Mouse (Mus musculus): ENCODE results near the gene Abhd5. TPM values are rescaled to one million over a fixed set of nuclear protein-coding genes. Genes with fewer than 3 reads are reported as not detected.

Abhd5 gene
- polyA plus RNA-seq, 1 experiment from 2014 or later: 50.8 TPM

DNA sequence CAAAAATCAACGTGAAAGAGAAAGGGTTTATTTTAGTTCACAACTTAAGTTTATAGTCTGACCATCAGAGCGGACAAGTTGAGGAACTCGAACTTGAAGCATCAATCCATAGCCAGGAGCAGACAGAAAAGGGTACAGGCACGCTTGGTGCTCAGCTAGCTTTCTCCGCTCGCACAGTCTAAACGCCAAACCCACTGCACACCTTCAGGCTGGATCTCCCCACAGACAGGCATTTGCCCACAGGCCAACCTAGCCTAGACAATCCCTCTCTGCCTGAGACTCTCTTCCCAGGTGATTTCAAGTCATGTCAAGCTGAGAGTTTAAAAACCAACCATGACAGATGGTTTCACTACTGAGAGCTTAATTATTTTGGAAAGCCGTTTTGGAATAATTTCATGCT lies 6.8 kb upstream of the Abhd5 start:
- H3K9ac ChIP-seq (ENCODE audit: low read depth, low read length): no peak overlapping the region
- no peaks in the 10 kb centered on the region for H3K27me3 ChIP-seq (replicated peaks; ENCODE audit: control insufficient read depth, insufficient read depth, low read length)
- ATAC-seq: no peak
- no peaks in the 10 kb centered on the region for H3K9me3 ChIP-seq (ENCODE audit: control insufficient read depth)
- H3K4me2 ChIP-seq (replicated peaks; ENCODE audit: low read depth): no peak overlapping the region
- 86% methylated on average over 8 of the region's 8 CpGs for WGBS
- H3K4me1 ChIP-seq (replicated peaks; ENCODE audit: control insufficient read depth, insufficient read depth, low read length): no peaks in the 10 kb centered on the region
- TF ChIP-seq CTCF (IDR thresholded peaks at IDR 0.05; ENCODE audit: low read depth): no peak
- H3K27ac ChIP-seq (ENCODE audit: low read depth, low read length): no peak overlapping the region
- no peaks in the 10 kb centered on the region for H3K36me3 ChIP-seq (ENCODE audit: control insufficient read depth, insufficient read depth)
- H3K4me3 ChIP-seq (ENCODE audit: low read depth, low read length): no peak overlapping the region

DNA sequence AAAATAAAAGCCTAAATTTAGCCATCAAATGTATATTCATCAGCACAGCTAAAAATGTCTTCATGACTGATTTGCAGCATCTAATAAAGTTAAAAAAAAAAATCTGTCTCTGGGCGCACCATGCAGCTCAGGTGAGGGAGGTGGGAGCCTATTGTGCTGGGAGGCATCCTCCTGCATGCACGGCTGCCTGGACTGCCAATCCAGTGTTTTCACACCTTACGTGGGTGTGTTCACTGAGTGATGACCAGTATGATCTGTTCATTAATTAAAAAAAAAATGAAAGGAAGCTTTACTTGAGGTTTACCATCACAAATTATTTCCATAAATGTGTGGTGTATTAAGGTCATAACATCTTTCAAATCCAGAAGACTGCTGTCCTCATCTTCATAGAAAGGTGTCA lies 6.1 kb upstream of the Abhd5 start:
- H3K4me3 ChIP-seq (ENCODE audit: low read depth, low read length): no peak overlapping the region
- no peak for TF ChIP-seq CTCF (IDR thresholded peaks at IDR 0.05; ENCODE audit: low read depth)
- no peak overlapping the region for H3K27ac ChIP-seq (ENCODE audit: low read depth, low read length)
- H3K36me3 ChIP-seq (ENCODE audit: control insufficient read depth, insufficient read depth): no peaks in the 10 kb centered on the region
- H3K27me3 ChIP-seq (replicated peaks; ENCODE audit: control insufficient read depth, insufficient read depth, low read length): no peaks in the 10 kb centered on the region
- H3K9me3 ChIP-seq (ENCODE audit: control insufficient read depth): no peaks in the 10 kb centered on the region
- no peak for ATAC-seq
- 80% methylated on average over 3 of the region's 3 CpGs for whole genome bisulfite sequencing
- no peak overlapping the region for H3K9ac ChIP-seq (ENCODE audit: low read depth, low read length)
- no peaks in the 10 kb centered on the region for H3K4me1 ChIP-seq (replicated peaks; ENCODE audit: control insufficient read depth, insufficient read depth, low read length)
- H3K4me2 ChIP-seq (replicated peaks; ENCODE audit: low read depth): no peak overlapping the region

GRCm38 (mm10) chr9:122346059-122346458 lies 5.3 kb upstream of the Abhd5 start:
- H3K36me3 ChIP-seq (ENCODE audit: control insufficient read depth, insufficient read depth): no peaks in the 10 kb centered on the region
- H3K9me3 ChIP-seq (ENCODE audit: control insufficient read depth): no peaks in the 10 kb centered on the region
- no peak for TF ChIP-seq CTCF (IDR thresholded peaks at IDR 0.05; ENCODE audit: low read depth)
- no peak overlapping the region for H3K4me2 ChIP-seq (replicated peaks; ENCODE audit: low read depth)
- H3K4me3 ChIP-seq (ENCODE audit: low read depth, low read length): no peak overlapping the region
- no peak overlapping the region for H3K9ac ChIP-seq (ENCODE audit: low read depth, low read length)
- no peak for ATAC-seq
- H3K27ac ChIP-seq (ENCODE audit: low read depth, low read length): no peak overlapping the region
- H3K4me1 ChIP-seq (replicated peaks; ENCODE audit: control insufficient read depth, insufficient read depth, low read length): 0 out of 2 replicates have a peak, but pooled peaks cover 1% of the 10 kb centered on the region
- no peaks in the 10 kb centered on the region for H3K27me3 ChIP-seq (replicated peaks; ENCODE audit: control insufficient read depth, insufficient read depth, low read length)
- 80% methylated on average over 5 of the region's 5 CpGs for WGBS

GRCm38 (mm10) chr9:122347882-122348281 lies 3.5 kb upstream of the Abhd5 start:
- H3K27me3 ChIP-seq (replicated peaks; ENCODE audit: control insufficient read depth, insufficient read depth, low read length): no peaks in the 10 kb centered on the region
- ATAC-seq: no peak
- H3K9ac ChIP-seq (ENCODE audit: low read depth, low read length): no peak overlapping the region
- no peak overlapping the region for H3K4me2 ChIP-seq (replicated peaks; ENCODE audit: low read depth)
- WGBS: 77% methylated on average over 1 of the region's 1 CpGs
- H3K4me1 ChIP-seq (replicated peaks; ENCODE audit: control insufficient read depth, insufficient read depth, low read length): 0 out of 2 replicates have a peak, but pooled peaks cover 2% of the 10 kb centered on the region
- H3K9me3 ChIP-seq (ENCODE audit: control insufficient read depth): no peaks in the 10 kb centered on the region
- H3K4me3 ChIP-seq (ENCODE audit: low read depth, low read length): no peak overlapping the region
- no peak overlapping the region for H3K27ac ChIP-seq (ENCODE audit: low read depth, low read length)
- H3K36me3 ChIP-seq (ENCODE audit: control insufficient read depth, insufficient read depth): no peaks in the 10 kb centered on the region
- no peak for TF ChIP-seq CTCF (IDR thresholded peaks at IDR 0.05; ENCODE audit: low read depth)

GRCm38 (mm10) chr9:122349286-122349685 lies 2.1 kb upstream of the Abhd5 start:
- 0 out of 2 replicates have a peak, but pooled peaks cover 2% of the 10 kb centered on the region for H3K4me1 ChIP-seq (replicated peaks; ENCODE audit: control insufficient read depth, insufficient read depth, low read length)
- no peak overlapping the region for H3K9ac ChIP-seq (ENCODE audit: low read depth, low read length)
- no peak for TF ChIP-seq CTCF (IDR thresholded peaks at IDR 0.05; ENCODE audit: low read depth)
- 84% methylated on average over 4 of the region's 4 CpGs for WGBS
- H3K4me3 ChIP-seq (ENCODE audit: low read depth, low read length): no peak overlapping the region
- no peaks in the 10 kb centered on the region for H3K9me3 ChIP-seq (ENCODE audit: control insufficient read depth)
- no peak for ATAC-seq
- H3K27me3 ChIP-seq (replicated peaks; ENCODE audit: control insufficient read depth, insufficient read depth, low read length): no peaks in the 10 kb centered on the region
- H3K27ac ChIP-seq (ENCODE audit: low read depth, low read length): no peak overlapping the region
- no peak overlapping the region for H3K4me2 ChIP-seq (replicated peaks; ENCODE audit: low read depth)
- H3K36me3 ChIP-seq (ENCODE audit: control insufficient read depth, insufficient read depth): no peaks in the 10 kb centered on the region

GRCm38 (mm10) chr9:122350396-122351130 lies 845 bp upstream of the Abhd5 start:
- Histone ChIP-seq H3K27ac (ENCODE audit: low read depth, low read length) (no peak overlapping the region), H3K4me3 (ENCODE audit: low read depth, low read length) (peak overlapping the region; percentile 80; the same call in 1 of the 2 replicates), H3K36me3 (ENCODE audit: control insufficient read depth, insufficient read depth) (no peaks in the 10 kb centered on the region), H3K9me3 (ENCODE audit: control insufficient read depth) (no peaks in the 10 kb centered on the region), H3K27me3 (replicated peaks; ENCODE audit: control insufficient read depth, insufficient read depth, low read length) (no peaks in the 10 kb centered on the region), H3K4me1 (replicated peaks; ENCODE audit: control insufficient read depth, insufficient read depth, low read length) (0 out of 2 replicates have a peak, but pooled peaks cover 5% of the 10 kb centered on the region), H3K4me2 (replicated peaks; ENCODE audit: low read depth) (peak overlapping the region; percentile 83), H3K9ac (ENCODE audit: low read depth, low read length) (peak overlapping the region; percentile 98; the same call in 1 of the 2 replicates)
- 64% methylated on average over 7 of the region's 7 CpGs for WGBS
- no peak for ATAC-seq
- no peak for TF ChIP-seq CTCF (IDR thresholded peaks at IDR 0.05; ENCODE audit: low read depth)
